Mouse (Mus musculus) inflammation-experienced regulatory T-cells, adult 6 months (primary cell): ENCODE results near the gene Hrh3. TPM values are rescaled to one million over a fixed set of nuclear protein-coding genes. Genes with fewer than 3 reads are reported as not detected.

Source experiments
- ATAC-seq: one replicate; pipeline ENCODE4 v1.8.0; 2017
- polyA plus RNA-seq, 3 experiments: library from polyadenylated mRNA; unstranded; fragments of 100-300 nt; shearing (Covaris generic); gene quantifications; one replicate each; pipeline ENCODE4 v1.2.1; 2017

The Hrh3 gene
- polyA plus RNA-seq, 3 experiments from 2014 or later = not detected

DNA sequence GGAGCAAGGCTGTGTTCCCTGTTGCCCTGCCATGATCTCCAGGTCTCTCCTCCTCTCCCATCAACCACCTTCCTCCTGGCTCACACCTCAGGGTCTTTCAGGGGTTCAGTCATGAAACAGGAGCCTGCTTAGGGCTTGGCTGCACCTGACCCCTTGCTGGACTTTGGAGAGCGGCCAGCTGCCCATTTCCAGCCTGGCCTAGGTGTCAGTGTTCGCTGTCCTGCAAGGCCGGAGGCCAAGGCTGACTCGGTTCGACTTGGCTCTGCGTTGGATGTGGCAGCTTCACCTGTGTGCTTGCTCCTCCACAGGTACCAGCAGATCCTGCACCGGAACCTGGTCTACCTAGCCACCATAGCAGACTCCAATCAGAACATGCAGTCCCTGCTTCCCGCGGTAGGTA, 51.3 kb downstream of the Hrh3 start:
- no peak for ATAC-seq

DNA sequence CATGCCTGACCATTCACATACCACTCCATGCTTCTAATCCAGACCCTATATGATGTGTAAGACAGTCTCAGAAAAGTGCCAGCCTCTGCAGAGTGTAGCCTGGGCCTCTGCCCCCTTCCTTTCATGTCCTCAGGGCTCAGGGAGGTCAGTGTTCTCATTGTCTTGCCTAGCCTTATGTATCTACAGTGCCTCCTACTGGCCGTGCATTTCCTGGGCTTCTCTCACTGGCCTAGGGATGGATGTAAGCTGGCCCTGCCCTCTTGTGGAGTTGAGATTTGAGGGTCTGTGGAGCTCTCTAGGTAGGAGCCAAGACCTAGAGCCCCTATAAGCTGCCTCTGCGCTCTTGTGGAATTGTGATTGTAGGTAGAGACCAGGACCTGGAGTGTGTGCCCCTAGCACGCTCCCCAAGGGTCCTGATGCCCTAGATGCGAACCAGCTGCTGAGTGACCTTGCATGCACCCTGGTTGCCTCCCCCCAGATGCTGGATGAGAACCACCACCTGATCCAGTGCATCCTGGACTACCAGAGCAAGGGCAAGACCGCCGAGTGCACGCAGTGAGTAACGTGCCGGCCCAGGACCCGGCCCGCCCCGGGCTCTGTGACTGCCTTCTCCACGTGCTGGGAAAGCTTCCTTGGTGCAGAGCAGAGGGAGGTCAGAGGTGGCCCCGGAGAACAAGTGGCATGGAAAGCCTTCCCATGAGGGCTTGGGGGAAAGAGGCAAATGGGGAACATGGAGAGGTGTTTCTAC, 52.1 kb downstream of the Hrh3 start:
- ATAC-seq = no peak

DNA sequence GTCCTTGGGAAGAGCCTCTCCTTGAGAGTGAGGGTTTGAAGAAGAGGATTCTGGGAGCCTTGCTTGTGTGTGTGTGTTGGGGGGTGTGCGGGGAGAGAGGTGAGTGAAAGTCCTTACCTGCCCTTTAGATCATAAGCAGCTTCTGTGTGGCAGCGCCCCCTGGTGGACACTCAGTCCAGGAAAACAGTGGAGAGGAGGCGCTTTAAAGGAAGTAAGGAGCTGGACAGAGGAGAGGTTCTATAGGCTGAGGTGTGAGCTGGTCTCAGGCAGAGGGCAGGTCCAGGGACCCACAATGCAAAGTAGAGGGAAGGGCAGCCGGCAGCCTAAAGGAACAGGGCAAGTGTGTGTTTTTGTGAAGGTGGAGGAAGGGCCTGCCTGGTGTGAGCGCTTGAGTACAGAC, 53.3 kb downstream of the Hrh3 start:
- peak; percentile 85 for ATAC-seq

Other genes starting within 250 kb of the Hrh3 start
- gene Taf4, start 127.8 kb downstream of the Hrh3 start, polyA plus RNA-seq = 1 to 10 TPM; 4.3 to 7.2 (median 5.0) TPM
- 1 to 10 TPM; 2.4 to 3.9 (median 2.5) TPM for gene Lsm14b, start 79.5 kb downstream of the Hrh3 start, polyA plus RNA-seq
- gene Psma7, start 62.1 kb downstream of the Hrh3 start, polyA plus RNA-seq = 100 to 1,000 TPM; 448 to 507 (median 458) TPM
- gene Ss18l1, start 62.0 kb downstream of the Hrh3 start, polyA plus RNA-seq = 1 to 10 TPM; 1.4 to 2.4 (median 2.3) TPM
- gene Mtg2, start 33.9 kb downstream of the Hrh3 start, polyA plus RNA-seq = 10 to 100 TPM; 28.5 to 51.3 (median 40.1) TPM
- 10 to 100 TPM; 20.2 to 23.7 (median 21.9) TPM for gene Osbpl2, start 14.8 kb upstream of the Hrh3 start, polyA plus RNA-seq
- 100 to 1,000 TPM in 1 of 3 experiments, 10 to 100 TPM in 2; 85.6 to 103 (median 86.1) TPM for gene Adrm1, start 67.0 kb upstream of the Hrh3 start, polyA plus RNA-seq
- under 1 TPM in 2 of 3 experiments, not detected in 1; 0.33 to 0.40 TPM for gene Lama5, start 121.4 kb upstream of the Hrh3 start, polyA plus RNA-seq
- 1,000 to 10,000 TPM; 1,053 to 1,596 (median 1,304) TPM for gene Rps21, start 152.9 kb upstream of the Hrh3 start, polyA plus RNA-seq
- 1 to 10 TPM; 6.7 to 8.0 (median 7.7) TPM for gene Cables2, start 169.0 kb upstream of the Hrh3 start, polyA plus RNA-seq
- not detected for gene Rbbp8nl, start 185.4 kb upstream of the Hrh3 start, polyA plus RNA-seq
- gene Gata5, start 230.2 kb upstream of the Hrh3 start, polyA plus RNA-seq = not detected